Mouse (Mus musculus): ENCODE measurements around the gene Nup210. TPM values are rescaled to one million over a fixed set of nuclear protein-coding genes. Genes with fewer than 3 reads are reported as not detected.

The Nup210 gene
- polyA plus RNA-seq, 1 experiment from 2014 or later: 11.7 TPM

- no peaks in the 10 kb centered on the region for H3K9me3 ChIP-seq (replicated peaks; ENCODE audit: low read length)
- H3K9ac ChIP-seq (ENCODE audit: low read depth, low read length): no peak overlapping the region
- no peak overlapping the region for H3K4me2 ChIP-seq (ENCODE audit: low read length)
- H3K4me3 ChIP-seq (replicated peaks; ENCODE audit: low read depth, low read length): no peak overlapping the region
- WGBS: 36% methylated on average over 3 of the region's 3 CpGs
- ATAC-seq (replicated peaks; ENCODE audit: low FRiP score, low read depth) (no peak), DNase-seq (ENCODE audit: low spot score) (no peak)
- 0 out of 2 replicates have a peak, but pooled peaks cover 5% of the 10 kb centered on the region for H3K4me1 ChIP-seq (replicated peaks; ENCODE audit: insufficient read depth, low read length)
- H3K36me3 ChIP-seq (ENCODE audit: insufficient read depth, low read length): no peaks in the 10 kb centered on the region
- no peak for TF ChIP-seq CTCF (IDR thresholded peaks at IDR 0.05; ENCODE audit: low read depth)
- H3K27ac ChIP-seq: no peak overlapping the region
- H3K27me3 ChIP-seq (ENCODE audit: insufficient read depth, low read length): no peaks in the 10 kb centered on the region
Observed at GRCm38 (mm10) chr6:91003310-91003995, 113.2 kb downstream of the Nup210 start.

GRCm38 (mm10) chr6:91001566-91001965, 115.1 kb downstream of the Nup210 start:
- no peak overlapping the region for H3K27ac ChIP-seq

GRCm38 (mm10) chr6:91000819-91001525, 115.7 kb downstream of the Nup210 start:
- WGBS: 15% methylated on average over 15 of the region's 15 CpGs
- H3K9me3 ChIP-seq (replicated peaks; ENCODE audit: low read length): no peaks in the 10 kb centered on the region
- H3K36me3 ChIP-seq (ENCODE audit: insufficient read depth, low read length): no peaks in the 10 kb centered on the region
- no peaks in the 10 kb centered on the region for H3K27me3 ChIP-seq (ENCODE audit: insufficient read depth, low read length)
- TF ChIP-seq CTCF (IDR thresholded peaks at IDR 0.05; ENCODE audit: low read depth): no peak
- no peak overlapping the region for H3K4me3 ChIP-seq (replicated peaks; ENCODE audit: low read depth, low read length)
- H3K27ac ChIP-seq: no peak overlapping the region
- H3K4me1 ChIP-seq (replicated peaks; ENCODE audit: insufficient read depth, low read length): 0 out of 2 replicates have a peak, but pooled peaks cover 5% of the 10 kb centered on the region
- H3K4me2 ChIP-seq (ENCODE audit: low read length): peak overlapping the region; percentile 37; the same call in 1 of the 2 replicates
- DNase-seq (ENCODE audit: low spot score) (peak; percentile 27), ATAC-seq (replicated peaks; ENCODE audit: low FRiP score, low read depth) (no peak)
- no peak overlapping the region for H3K9ac ChIP-seq (ENCODE audit: low read depth, low read length)

More at GRCm38 (mm10) chr6:91001566-91001965, 115.1 kb downstream of the Nup210 start:
- H3K4me3 ChIP-seq (replicated peaks; ENCODE audit: low read depth, low read length): no peak overlapping the region
- TF ChIP-seq CTCF (IDR thresholded peaks at IDR 0.05; ENCODE audit: low read depth): no peak
- H3K4me1 ChIP-seq (replicated peaks; ENCODE audit: insufficient read depth, low read length): 0 out of 2 replicates have a peak, but pooled peaks cover 5% of the 10 kb centered on the region
- no peaks in the 10 kb centered on the region for H3K27me3 ChIP-seq (ENCODE audit: insufficient read depth, low read length)
- 48% methylated on average over 7 of the region's 7 CpGs for WGBS
- ATAC-seq (replicated peaks; ENCODE audit: low FRiP score, low read depth) (no peak), DNase-seq (ENCODE audit: low spot score) (no peak)
- no peak overlapping the region for H3K9ac ChIP-seq (ENCODE audit: low read depth, low read length)
- no peak overlapping the region for H3K4me2 ChIP-seq (ENCODE audit: low read length)
- no peaks in the 10 kb centered on the region for H3K36me3 ChIP-seq (ENCODE audit: insufficient read depth, low read length)
- H3K9me3 ChIP-seq (replicated peaks; ENCODE audit: low read length): no peaks in the 10 kb centered on the region

- Histone ChIP-seq H3K4me2 (ENCODE audit: low read length) (no peak overlapping the region), H3K4me1 (replicated peaks; ENCODE audit: insufficient read depth, low read length) (0 out of 2 replicates have a peak, but pooled peaks cover 5% of the 10 kb centered on the region), H3K27me3 (ENCODE audit: insufficient read depth, low read length) (no peaks in the 10 kb centered on the region), H3K4me3 (replicated peaks; ENCODE audit: low read depth, low read length) (no peak overlapping the region), H3K27ac (no peak overlapping the region), H3K9ac (ENCODE audit: low read depth, low read length) (no peak overlapping the region), H3K36me3 (ENCODE audit: insufficient read depth, low read length) (no peaks in the 10 kb centered on the region), H3K9me3 (replicated peaks; ENCODE audit: low read length) (no peaks in the 10 kb centered on the region)
- ATAC-seq (replicated peaks; ENCODE audit: low FRiP score, low read depth): no peak
- DNase-seq (ENCODE audit: low spot score): no peak
- WGBS: 96% methylated on average over 4 of the region's 4 CpGs
- TF ChIP-seq CTCF (IDR thresholded peaks at IDR 0.05; ENCODE audit: low read depth): no peak
Observed at GRCm38 (mm10) chr6:90999176-90999575, 117.5 kb downstream of the Nup210 start.

- ATAC-seq (replicated peaks; ENCODE audit: low FRiP score, low read depth) (no peak), DNase-seq (ENCODE audit: low spot score) (no peak)
- Histone ChIP-seq H3K4me1 (replicated peaks; ENCODE audit: insufficient read depth, low read length) (0 out of 2 replicates have a peak, but pooled peaks cover 5% of the 10 kb centered on the region), H3K4me3 (replicated peaks; ENCODE audit: low read depth, low read length) (no peak overlapping the region), H3K36me3 (ENCODE audit: insufficient read depth, low read length) (no peaks in the 10 kb centered on the region), H3K4me2 (ENCODE audit: low read length) (no peak overlapping the region), H3K9me3 (replicated peaks; ENCODE audit: low read length) (no peaks in the 10 kb centered on the region), H3K9ac (ENCODE audit: low read depth, low read length) (no peak overlapping the region), H3K27ac (no peak overlapping the region), H3K27me3 (ENCODE audit: insufficient read depth, low read length) (no peaks in the 10 kb centered on the region)
- no peak for TF ChIP-seq CTCF (IDR thresholded peaks at IDR 0.05; ENCODE audit: low read depth)
- 82% methylated on average over 3 of the region's 3 CpGs for WGBS
Observed at GRCm38 (mm10) chr6:90997025-90997424, 119.6 kb downstream of the Nup210 start.

GRCm38 (mm10) chr6:90996181-90996580, 120.4 kb downstream of the Nup210 start:
- H3K4me2 ChIP-seq (ENCODE audit: low read length): no peak overlapping the region
- H3K4me3 ChIP-seq (replicated peaks; ENCODE audit: low read depth, low read length): no peak overlapping the region
- no peak overlapping the region for H3K27ac ChIP-seq
- ATAC-seq (replicated peaks; ENCODE audit: low FRiP score, low read depth) (no peak), DNase-seq (ENCODE audit: low spot score) (no peak)
- H3K9ac ChIP-seq (ENCODE audit: low read depth, low read length): no peak overlapping the region
- WGBS: 88% methylated on average over 2 of the region's 2 CpGs
- no peak for TF ChIP-seq CTCF (IDR thresholded peaks at IDR 0.05; ENCODE audit: low read depth)
- no peaks in the 10 kb centered on the region for H3K36me3 ChIP-seq (ENCODE audit: insufficient read depth, low read length)
- H3K9me3 ChIP-seq (replicated peaks; ENCODE audit: low read length): no peaks in the 10 kb centered on the region
- H3K27me3 ChIP-seq (ENCODE audit: insufficient read depth, low read length): no peaks in the 10 kb centered on the region
- 0 out of 2 replicates have a peak, but pooled peaks cover 2% of the 10 kb centered on the region for H3K4me1 ChIP-seq (replicated peaks; ENCODE audit: insufficient read depth, low read length)

All from kidney, postnatal 0 days (tissue).